Mouse (Mus musculus): ENCODE results near the gene 2610021A01Rik.
A peak's percentile ranks its signal among the peaks of the same experiment; 100 is the strongest.
"Not testable (repeated sequence)": the region's sequence is repeated elsewhere in the genome, so short reads cannot be mapped to it uniquely, and the experiment has no call there.

Gene 2610021A01Rik

DNA sequence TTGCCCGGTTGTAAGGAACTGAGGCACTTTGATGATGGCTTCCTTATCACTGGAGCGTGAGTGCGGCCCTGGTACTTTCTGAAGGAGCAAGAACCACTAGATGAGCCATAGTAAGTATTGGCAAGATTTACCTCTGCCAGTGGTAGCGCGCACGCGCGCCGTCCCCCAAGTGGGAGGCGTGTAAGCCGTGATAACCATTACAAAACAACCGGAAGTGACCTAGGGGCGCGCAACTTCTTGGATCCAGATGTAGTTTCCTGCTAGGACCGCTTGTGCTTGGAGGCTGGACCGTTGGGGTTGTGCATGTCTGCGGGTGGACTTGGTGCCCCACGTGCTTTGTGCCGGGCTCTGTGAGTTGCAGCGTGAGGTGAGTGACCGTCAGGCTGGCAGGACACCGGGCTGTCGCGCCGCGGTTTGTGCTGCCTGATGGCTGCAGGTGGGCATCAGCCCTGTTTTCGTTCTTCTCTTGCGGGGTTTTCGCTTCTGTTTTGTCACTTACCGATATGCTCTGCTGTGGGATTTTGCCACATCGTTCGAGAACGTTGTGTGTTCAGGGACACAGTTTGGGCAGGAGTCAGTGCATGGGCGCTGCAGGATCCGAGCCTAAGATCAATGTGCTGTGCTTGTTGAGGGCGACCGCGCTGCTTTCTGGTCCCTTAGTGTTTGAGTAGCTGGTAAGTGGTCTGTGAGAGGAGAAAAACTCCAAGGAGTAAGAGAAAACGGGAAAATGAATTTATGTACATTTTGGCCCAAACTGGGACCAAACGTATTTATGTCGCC, at the start of gene 2610021A01Rik:
Gene 2610021A01Rik, plus strand, starts transcription at position 197 of the 780 bp plus-strand sequence.
- DNase-seq (ENCODE audit: low spot score in 2 of 2): peak; percentile 77 to 86

DNA sequence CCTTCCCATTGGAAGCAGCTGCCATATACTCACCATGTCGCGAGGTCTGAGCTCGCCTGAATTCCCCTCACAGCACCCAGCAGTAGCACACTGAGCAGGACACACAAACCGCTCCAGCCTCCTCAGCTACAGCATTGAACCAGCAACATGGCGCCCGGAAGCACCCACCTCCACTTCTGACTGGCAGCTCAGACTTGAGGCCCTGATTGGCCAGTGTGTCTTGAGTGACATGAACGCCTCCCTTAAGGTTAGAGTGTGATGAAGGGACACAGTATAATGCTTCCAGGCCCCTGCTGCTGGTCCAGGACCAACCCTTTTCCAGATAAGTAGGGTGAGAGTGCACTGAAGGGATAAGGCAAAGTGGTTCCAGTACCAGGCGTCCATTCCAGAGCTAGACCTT, 38.3 kb upstream of the 2610021A01Rik start:
- no peak for DNase-seq (ENCODE audit: low spot score in 2 of 2)

DNA sequence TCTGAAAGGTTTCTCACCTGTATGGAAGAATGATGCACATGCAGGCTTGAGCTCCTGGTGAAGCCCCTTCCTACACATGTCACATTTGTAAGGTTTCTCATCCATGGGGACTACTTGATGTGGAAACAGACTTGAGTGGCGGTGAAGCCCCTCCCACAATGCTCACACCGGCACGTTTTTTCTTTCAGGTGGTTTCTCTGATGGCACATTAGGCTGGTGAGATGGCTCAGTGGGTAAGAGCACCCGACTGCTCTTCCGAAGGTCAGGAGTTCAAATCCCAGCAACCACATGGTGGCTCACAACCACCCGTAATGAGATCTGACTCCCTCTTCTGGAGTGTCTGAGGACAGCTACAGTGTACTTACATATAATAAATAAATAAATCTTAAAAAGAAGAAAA, 25.5 kb upstream of the 2610021A01Rik start, which contains the start of gene Gm6871:
Gene Gm6871, minus strand, starts transcription at position 101 of the 400 bp plus-strand sequence.
- DNase-seq (ENCODE audit: low spot score in 2 of 2): not testable (repeated sequence)

DNA sequence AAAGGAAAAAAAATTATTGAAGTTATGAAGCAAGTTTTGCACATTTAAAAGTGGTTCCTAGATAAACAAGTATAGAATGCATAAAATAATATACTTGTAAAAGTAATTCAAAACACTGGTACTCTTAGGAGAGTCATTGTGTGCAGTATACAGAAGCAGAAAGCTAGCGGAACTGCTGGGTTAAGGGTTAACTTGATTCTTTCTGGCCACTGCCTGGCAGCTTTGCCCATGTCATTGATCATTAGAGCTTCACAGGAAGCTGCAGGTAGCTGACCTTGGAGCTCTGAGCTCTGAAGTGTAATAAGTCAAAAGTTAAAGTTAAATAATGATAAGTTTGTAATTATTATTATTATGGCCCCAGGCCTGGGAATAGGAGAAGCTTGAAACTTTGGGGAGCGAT, 21.1 kb upstream of the 2610021A01Rik start:
- DNase-seq (ENCODE audit: low spot score in 2 of 2): no peak

DNA sequence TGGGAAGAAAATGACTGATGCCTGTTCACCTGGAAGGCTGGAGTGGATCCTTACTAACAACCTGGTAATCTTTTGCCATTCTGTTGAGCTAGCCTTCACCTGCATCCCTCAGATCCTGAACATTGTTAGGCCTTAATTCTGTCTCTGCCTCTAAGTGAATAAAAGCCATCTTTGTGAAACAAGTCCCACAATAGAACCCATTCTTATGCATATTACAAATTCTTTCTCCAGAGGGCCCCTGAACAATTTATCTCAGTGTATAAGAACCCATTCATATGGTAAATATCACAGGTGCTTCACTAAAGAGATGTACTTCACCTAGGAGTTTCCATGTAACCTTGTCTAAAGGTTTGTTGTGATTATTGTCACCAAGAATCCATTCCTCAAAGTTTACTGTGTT, 17.0 kb upstream of the 2610021A01Rik start:
- no peak for DNase-seq (ENCODE audit: low spot score in 2 of 2)

DNA sequence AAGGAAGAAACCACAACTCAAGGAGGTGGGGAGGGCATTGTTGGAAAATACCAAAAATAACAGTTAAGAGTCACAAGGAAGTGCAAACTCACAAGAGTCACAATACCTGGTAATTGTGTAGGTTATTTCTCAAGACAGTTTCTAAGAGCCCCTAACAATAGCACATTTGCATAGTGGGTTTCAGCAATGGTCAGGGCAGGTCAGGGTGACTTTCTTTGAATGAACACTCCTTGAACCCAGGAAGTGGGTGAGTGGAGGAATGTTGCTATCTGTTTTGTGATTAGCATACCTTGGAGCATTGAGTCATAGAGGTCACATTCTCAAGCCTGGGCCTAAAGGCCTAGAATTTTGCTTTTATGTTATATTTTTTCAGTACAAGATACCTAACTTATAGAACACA, 11.2 kb upstream of the 2610021A01Rik start:
- not testable (repeated sequence) for DNase-seq (ENCODE audit: low spot score in 2 of 2)

DNA sequence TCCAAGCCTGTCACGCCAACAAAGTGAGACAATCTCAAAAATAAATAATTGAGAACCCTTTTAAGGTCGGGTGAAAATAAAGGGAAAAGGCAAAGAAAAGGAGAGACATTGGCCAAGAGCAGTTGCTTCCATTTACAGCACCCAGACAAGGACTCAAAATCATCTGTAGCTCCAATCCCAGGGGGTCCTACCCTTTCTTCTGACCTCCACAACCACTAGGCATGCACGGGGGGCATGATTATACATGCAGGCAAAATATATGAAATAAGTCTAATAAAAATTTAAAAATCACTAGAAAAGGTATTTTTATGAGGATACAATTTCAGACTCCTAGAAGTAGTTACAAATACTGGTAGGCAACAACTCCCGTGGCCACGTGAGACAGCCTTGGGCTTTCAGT, 415 bp upstream of the 2610021A01Rik start:
- DNase-seq (ENCODE audit: low spot score in 2 of 2): no peak

- DNase-seq (ENCODE audit: low spot score in 2 of 2): no peak
These were observed 1.0 kb downstream of the 2610021A01Rik start for GRCm38 (mm10) chr7:41599932-41600548.

DNA sequence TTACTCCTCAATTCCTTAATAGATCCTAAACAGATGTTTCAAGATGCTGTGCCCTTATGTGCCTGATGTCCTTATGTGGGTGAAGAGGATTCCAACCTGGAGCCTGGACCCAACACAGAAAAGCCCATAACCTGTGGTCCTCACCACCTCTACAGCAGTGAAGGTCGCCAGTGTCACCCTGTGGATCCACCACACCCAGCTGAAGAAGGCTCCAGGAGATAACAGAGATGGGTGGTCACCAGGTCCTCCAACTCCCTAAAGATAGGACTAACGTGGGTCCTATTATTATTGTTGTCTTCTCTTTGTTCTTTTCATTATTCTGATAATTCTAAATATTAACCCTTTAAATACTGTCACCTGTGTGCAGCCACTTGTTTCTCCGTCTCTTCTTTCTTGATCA, 12.6 kb downstream of the 2610021A01Rik start:
- DNase-seq (ENCODE audit: low spot score in 2 of 2): no peak

DNA sequence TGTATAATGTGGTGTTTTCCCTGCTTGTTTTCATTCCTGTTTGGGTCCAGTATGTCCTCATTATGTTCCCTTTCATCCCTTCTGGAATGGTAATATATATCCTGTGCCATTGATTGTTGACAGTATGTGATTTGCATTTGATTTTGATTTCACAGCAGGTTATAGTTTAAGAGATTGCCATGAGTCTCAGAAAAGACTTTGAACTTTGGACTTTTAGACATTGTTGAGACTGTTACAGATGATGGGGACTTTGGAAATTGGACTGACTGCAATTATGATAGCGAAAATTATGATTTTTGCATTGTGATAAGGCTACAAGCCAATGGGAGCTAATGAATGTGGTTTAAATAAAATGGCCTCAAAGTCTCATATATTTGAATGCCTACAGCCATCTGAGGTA, 17.2 kb downstream of the 2610021A01Rik start:
- DNase-seq (ENCODE audit: low spot score in 2 of 2): not testable (repeated sequence)

DNA sequence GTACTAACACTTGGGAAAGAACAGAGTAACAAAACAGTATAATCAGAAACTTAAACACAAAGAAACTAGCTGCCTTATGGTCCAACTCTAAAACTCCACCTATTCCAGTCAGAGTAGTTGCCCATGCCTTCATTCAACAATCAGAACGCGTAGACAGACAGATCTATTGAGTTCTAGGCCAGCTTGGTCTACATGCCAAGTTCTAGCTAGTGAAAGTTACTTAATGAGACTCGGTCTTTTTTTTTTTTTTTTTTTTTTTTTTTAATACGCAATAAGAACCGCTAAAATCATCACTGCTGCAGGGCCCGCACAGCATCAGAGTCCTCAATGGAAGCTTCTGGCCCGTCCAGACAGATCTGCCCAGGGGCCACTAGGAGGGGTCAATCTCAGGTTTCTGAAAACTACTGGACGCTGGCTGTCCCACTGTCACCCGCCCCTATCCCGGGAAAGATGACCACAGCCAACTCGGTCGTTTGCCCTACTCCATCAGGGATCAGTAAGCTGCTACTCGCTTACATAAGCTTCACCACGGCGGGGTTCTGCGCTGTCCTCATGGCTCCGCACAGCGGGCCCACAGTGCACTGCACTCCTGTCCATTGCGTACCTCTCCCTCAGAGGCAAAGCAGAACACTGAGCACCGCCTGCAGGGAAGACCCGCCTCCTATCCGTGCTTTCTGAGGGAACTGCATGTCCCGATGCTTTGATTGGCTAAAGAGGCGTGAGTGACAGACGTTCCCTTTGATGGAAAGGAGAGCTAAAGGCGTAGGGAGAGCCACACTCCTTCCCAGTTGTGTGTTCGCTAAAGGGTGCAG, 33.6 kb downstream of the 2610021A01Rik start, which contains the start of gene Zfp788:
Gene Zfp788, plus strand, starts transcription at position 795 of the 812 bp plus-strand sequence.
- DNase-seq (ENCODE audit: low spot score in 2 of 2): peak; percentile 73 to 92

GRCm38 (mm10) chr7:41633221-41633984, 34.4 kb downstream of the 2610021A01Rik start:
- DNase-seq (ENCODE audit: low spot score in 2 of 2): peak; percentile 82 to 85

DNA sequence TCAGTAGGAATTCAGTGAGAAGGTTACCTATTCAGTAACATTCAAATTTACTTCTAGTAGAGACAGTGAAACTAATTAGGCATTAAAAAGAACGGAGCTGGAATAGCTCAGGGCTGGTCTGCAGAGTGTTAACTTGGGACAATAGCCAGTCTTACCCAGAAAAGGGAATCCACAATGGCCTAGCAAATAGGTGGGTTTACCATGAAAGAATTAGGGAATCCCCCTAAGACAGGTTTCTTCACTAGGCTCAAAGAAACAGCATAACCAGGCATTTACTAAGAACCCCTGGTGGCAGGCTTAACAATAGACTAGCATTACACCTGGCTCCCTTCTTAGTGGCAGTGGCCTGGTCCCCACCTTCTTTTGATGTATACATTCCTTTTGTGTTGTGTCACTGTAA, 75.3 kb downstream of the 2610021A01Rik start:
- DNase-seq (ENCODE audit: low spot score in 2 of 2): not testable (repeated sequence)

All from urinary bladder, adult 18-20 months (tissue).